Mouse (Mus musculus) myocyte (in vitro differentiated cells): ENCODE data around the gene Ern1. TPM values are rescaled to one million over a fixed set of nuclear protein-coding genes. Genes with fewer than 3 reads are reported as not detected.

ENCODE experiments used
- H3K27me3 ChIP-seq: one replicate; pipeline ENCODE4 v1.6.1; 2011; ENCODE audit not compliant: control insufficient read depth, insufficient read depth, insufficient read length
- H3K36me3 ChIP-seq: one replicate; pipeline ENCODE4 v1.6.1; 2011; ENCODE audit not compliant: control insufficient read depth, insufficient read depth
- H3K4me2 ChIP-seq: one replicate; pipeline ENCODE4 v1.6.1; 2011; ENCODE audit warnings: low read depth, control low read depth
- H3K4me3 ChIP-seq: one replicate; pipeline ENCODE4 v1.5.1; 2011; ENCODE audit warnings: mild to moderate bottlenecking, control low read depth, moderate library complexity
- H3K79me2 ChIP-seq: one replicate; pipeline ENCODE4 v1.6.1; 2011; ENCODE audit not compliant: control insufficient read depth, insufficient read depth
- H3ac ChIP-seq: one replicate; pipeline ENCODE4 v1.6.1; 2011; ENCODE audit not compliant: control insufficient read depth, insufficient read length
- CEBPB ChIP-seq: IDR thresholded peaks from 2 replicates; pipeline ENCODE4 v1.6.1; 2011; ENCODE audit warnings: mild to moderate bottlenecking, moderate library complexity; ENCODE audit not compliant: poor library complexity, insufficient read depth, severe bottlenecking
- E2F4 ChIP-seq: IDR thresholded peaks from one replicate; pipeline ENCODE4 v1.6.1; 2011; ENCODE audit warnings: mild to moderate bottlenecking, control low read depth, moderate library complexity; ENCODE audit not compliant: insufficient read depth
- MAX ChIP-seq: IDR thresholded peaks from one replicate; pipeline ENCODE4 v1.6.1; 2011; ENCODE audit warnings: low read depth, mild to moderate bottlenecking, control low read depth
- MYOD1 ChIP-seq, 3 experiments: IDR thresholded peaks; one replicate each; pipeline ENCODE4 v1.6.1; 2011; ENCODE audit warnings: control low read depth in 2 of 3, low read depth in 2 of 3, mild to moderate bottlenecking in 2 of 3, moderate library complexity in 1 of 3; ENCODE audit not compliant: insufficient read length in 2 of 3, control insufficient read depth in 1 of 3
- MYOG ChIP-seq, 3 experiments: IDR thresholded peaks; one replicate each; pipeline ENCODE4 v1.6.1; 2011; ENCODE audit warnings: control low read depth in 2 of 3, low read depth in 2 of 3, mild to moderate bottlenecking in 2 of 3; ENCODE audit not compliant: insufficient read length in 2 of 3, control insufficient read depth in 1 of 3, insufficient read depth in 1 of 3
- POLR2A ChIP-seq: IDR thresholded peaks from one replicate; pipeline ENCODE4 v1.6.1; 2011; ENCODE audit warnings: low read depth, mild to moderate bottlenecking, control low read depth, moderate library complexity; ENCODE audit not compliant: insufficient read length
- POLR2AphosphoS2 ChIP-seq: IDR thresholded peaks from one replicate; pipeline ENCODE4 v1.6.1; 2011; ENCODE audit warnings: low read depth, control low read depth; ENCODE audit not compliant: insufficient read length
- REST ChIP-seq: IDR thresholded peaks from one replicate; pipeline ENCODE4 v1.6.1; 2011; ENCODE audit warnings: mild to moderate bottlenecking, control low read depth, moderate library complexity; ENCODE audit not compliant: insufficient read depth, insufficient read length
- SRF ChIP-seq: IDR thresholded peaks from one replicate; pipeline ENCODE4 v1.6.1; 2011; ENCODE audit warnings: low read depth; ENCODE audit not compliant: control insufficient read depth, insufficient read length
- TCF12 ChIP-seq: IDR thresholded peaks from one replicate; pipeline ENCODE4 v1.6.1; 2011; ENCODE audit warnings: mild to moderate bottlenecking, control low read depth; ENCODE audit not compliant: poor library complexity, insufficient read depth, severe bottlenecking
- TCF3 ChIP-seq: IDR thresholded peaks from one replicate; pipeline ENCODE4 v1.6.1; 2011; ENCODE audit warnings: low read depth, control low read depth; ENCODE audit not compliant: insufficient read length
- USF1 ChIP-seq: IDR thresholded peaks from one replicate; pipeline ENCODE4 v1.6.1; 2011; ENCODE audit warnings: low read depth, mild to moderate bottlenecking, control low read depth, moderate library complexity
- polyA plus RNA-seq: library from polyadenylated mRNA; unstranded; fragments of >200 nt; fragmentation: generic; extraction: Trizol; gene quantifications from one replicate; pipeline ENCODE4 v1.2.1, GENCODE M21; 2012; ENCODE audit warnings: missing spikeins

Gene Ern1
- polyA plus RNA-seq, 1 experiment: 20.4 TPM

GRCm38 (mm10) chr11:106428556-106428955, 59.1 kb downstream of the Ern1 start:
- H3K4me3 ChIP-seq: no peak overlapping the region
- H3K4me2 ChIP-seq: no peak overlapping the region
- no peaks in the 10 kb centered on the region for H3K79me2 ChIP-seq
- TF ChIP-seq TCF12: no peak
- no peak for TF ChIP-seq MYOG (IDR thresholded peaks at IDR 0.05; ENCODE audit: control insufficient read depth in 1 of 3, insufficient read depth in 1 of 3, insufficient read length in 2 of 3, low read depth in 2 of 3)
- TF ChIP-seq POLR2A: no peak
- TF ChIP-seq MYOD1 (IDR thresholded peaks at IDR 0.05; ENCODE audit: control insufficient read depth in 1 of 3, insufficient read length in 2 of 3, low read depth in 2 of 3): no peak
- no peak for TF ChIP-seq MAX
- TF ChIP-seq USF1: no peak
- TF ChIP-seq REST: no peak
- TF ChIP-seq TCF3: no peak
- no peak for TF ChIP-seq CEBPB
- TF ChIP-seq POLR2AphosphoS2: no peak
- TF ChIP-seq SRF: no peak
- no peak overlapping the region for H3ac ChIP-seq
- peaks cover 59% of the 10 kb centered on the region for H3K36me3 ChIP-seq
- no peaks in the 10 kb centered on the region for H3K27me3 ChIP-seq

- Histone ChIP-seq H3K36me3 (peaks cover 59% of the 10 kb centered on the region), H3ac (no peak overlapping the region), H3K4me2 (no peak overlapping the region), H3K79me2 (no peaks in the 10 kb centered on the region), H3K4me3 (no peak overlapping the region), H3K27me3 (no peaks in the 10 kb centered on the region)
- TF ChIP-seq MAX (no peak), MYOD1 (IDR thresholded peaks at IDR 0.05; ENCODE audit: control insufficient read depth in 1 of 3, insufficient read length in 2 of 3, low read depth in 2 of 3) (no peak), POLR2A (no peak), CEBPB (no peak), USF1 (no peak)
These were observed 59.5 kb downstream of the Ern1 start for GRCm38 (mm10) chr11:106428106-106428505.

DNA sequence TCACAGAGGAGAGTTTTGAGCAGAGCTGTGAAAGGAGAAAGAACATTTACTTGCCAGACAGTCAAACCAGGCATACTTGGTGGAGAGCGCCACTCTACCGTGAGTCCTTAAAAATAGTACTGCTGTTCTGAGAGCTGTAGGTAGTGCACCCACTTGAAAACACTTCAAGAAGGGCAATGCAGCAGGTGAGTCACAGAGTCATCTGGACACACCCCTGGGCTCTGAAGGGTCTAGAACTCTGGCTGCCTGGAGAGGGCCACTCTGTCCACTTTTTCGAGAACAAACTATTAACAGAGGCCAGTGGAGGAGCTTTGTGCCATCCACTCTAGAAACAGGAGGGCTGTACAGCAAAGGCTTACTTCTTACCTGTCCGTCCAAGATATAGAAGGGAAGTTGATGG, 61.2 kb downstream of the Ern1 start:
- Histone ChIP-seq H3K4me3 (no peak overlapping the region), H3K4me2 (no peak overlapping the region), H3K79me2 (no peaks in the 10 kb centered on the region), H3ac (no peak overlapping the region), H3K36me3 (peaks cover 56% of the 10 kb centered on the region), H3K27me3 (no peaks in the 10 kb centered on the region)
- no peak for TF ChIP-seq SRF
- no peak for TF ChIP-seq E2F4
- TF ChIP-seq CEBPB: no peak
- no peak for TF ChIP-seq POLR2AphosphoS2
- TF ChIP-seq TCF3: no peak
- no peak for TF ChIP-seq MAX
- TF ChIP-seq USF1: no peak
- TF ChIP-seq MYOD1 (IDR thresholded peaks at IDR 0.05; ENCODE audit: control insufficient read depth in 1 of 3, insufficient read length in 2 of 3, low read depth in 2 of 3): no peak
- no peak for TF ChIP-seq POLR2A
- no peak for TF ChIP-seq MYOG (IDR thresholded peaks at IDR 0.05; ENCODE audit: control insufficient read depth in 1 of 3, insufficient read depth in 1 of 3, insufficient read length in 2 of 3, low read depth in 2 of 3)
- no peak for TF ChIP-seq REST
- no peak for TF ChIP-seq TCF12

DNA sequence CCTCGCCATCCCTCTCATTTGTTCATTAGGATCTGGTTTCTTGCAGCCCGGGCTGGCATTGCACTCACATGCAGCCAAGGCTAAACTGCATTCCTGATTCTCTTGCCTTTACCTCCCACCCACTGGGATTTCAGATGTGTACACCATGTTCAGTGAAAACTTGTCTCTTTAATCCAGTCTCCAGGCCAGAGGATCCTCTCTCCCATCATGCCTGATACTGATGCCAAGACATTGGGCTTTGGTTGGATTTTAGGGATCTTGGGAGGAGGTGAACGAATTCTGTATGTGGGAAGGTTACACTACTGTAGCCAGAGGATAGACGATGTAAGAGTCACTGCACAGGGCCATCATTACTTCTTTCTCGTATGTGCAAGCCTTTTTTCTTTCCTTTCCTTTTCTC, 62.5 kb downstream of the Ern1 start:
- Histone ChIP-seq H3K4me2 (no peak overlapping the region), H3K36me3 (peaks cover 58% of the 10 kb centered on the region), H3K27me3 (no peaks in the 10 kb centered on the region), H3K79me2 (no peaks in the 10 kb centered on the region), H3ac (no peak overlapping the region), H3K4me3 (no peak overlapping the region)
- TF ChIP-seq E2F4 (no peak), POLR2A (no peak), REST (no peak), MYOG (IDR thresholded peaks at IDR 0.05; ENCODE audit: control insufficient read depth in 1 of 3, insufficient read depth in 1 of 3, insufficient read length in 2 of 3, low read depth in 2 of 3) (no peak), MAX (no peak), MYOD1 (IDR thresholded peaks at IDR 0.05; ENCODE audit: control insufficient read depth in 1 of 3, insufficient read length in 2 of 3, low read depth in 2 of 3) (no peak)

DNA sequence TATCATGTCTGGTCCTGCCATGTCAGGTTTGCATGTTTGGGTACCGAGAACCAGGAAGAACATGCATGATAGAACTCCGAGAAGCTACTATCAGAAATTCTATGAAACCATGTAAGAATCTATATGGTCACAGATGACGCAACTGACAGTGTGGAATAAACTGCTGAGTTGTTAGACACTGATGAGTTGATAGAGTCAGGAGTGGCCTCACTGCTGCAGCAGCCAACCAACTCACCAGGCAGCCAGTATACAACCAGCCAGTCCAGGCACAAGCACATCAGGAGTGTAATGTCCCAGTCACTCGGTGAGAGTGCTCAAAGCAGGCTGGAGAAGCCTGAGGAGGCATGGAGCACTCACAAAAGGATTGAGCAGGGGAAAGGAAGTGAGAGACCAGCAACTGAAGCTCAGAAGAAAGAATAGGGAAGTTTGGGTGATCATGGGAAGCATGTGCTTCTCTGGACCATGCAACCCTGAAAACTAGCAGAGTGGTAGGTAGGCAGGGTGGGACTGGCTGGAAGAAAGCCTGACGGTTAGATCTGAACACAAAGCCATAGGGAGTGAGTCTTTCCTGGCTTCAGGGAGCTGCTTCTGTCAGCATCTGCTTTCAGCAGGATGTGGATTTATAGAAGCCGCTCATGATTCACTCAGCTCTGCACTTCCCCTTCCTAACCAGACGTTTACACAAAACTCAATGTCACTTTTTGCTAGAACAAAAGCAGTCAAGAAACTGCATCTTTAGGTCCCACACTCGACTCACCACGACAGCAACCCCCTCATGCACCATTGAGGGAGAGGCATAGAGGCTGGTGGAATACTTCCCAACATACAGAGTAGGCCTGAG, 68.2 kb downstream of the Ern1 start:
- no peak overlapping the region for H3K4me3 ChIP-seq
- TF ChIP-seq MYOD1 (IDR thresholded peaks at IDR 0.05; ENCODE audit: control insufficient read depth in 1 of 3, insufficient read length in 2 of 3, low read depth in 2 of 3) (no peak), POLR2AphosphoS2 (no peak), TCF3 (no peak), SRF (no peak), POLR2A (no peak), USF1 (no peak), CEBPB (no peak), MAX (no peak)
- H3K79me2 ChIP-seq: no peaks in the 10 kb centered on the region
- no peak overlapping the region for H3K4me2 ChIP-seq
- H3K27me3 ChIP-seq: no peaks in the 10 kb centered on the region
- peaks cover 76% of the 10 kb centered on the region for H3K36me3 ChIP-seq
- H3ac ChIP-seq: no peak overlapping the region
